Mouse (Mus musculus) liver, embryonic 11.5 days (tissue): ENCODE results near the gene Dgkk. TPM values are rescaled to one million over a fixed set of nuclear protein-coding genes. Genes with fewer than 3 reads are reported as not detected.
"Not testable (repeated sequence)": the region's sequence is repeated elsewhere in the genome, so short reads cannot be mapped to it uniquely, and the experiment has no call there.

ENCODE experiments used
- ATAC-seq: fragments of 200-750 bp; cut with Nextera tagmentation; replicated peaks from 2 replicates; pipeline ENCODE4 v1.8.0; 2017; ENCODE audit warnings: moderate number of reproducible peaks, mild to moderate bottlenecking, moderate TSS enrichment, moderate library complexity; ENCODE audit not compliant: low FRiP score
- DNase-seq: peaks from one replicate; pipeline ENCODE4 v3.0.0-alpha.2; 2017; ENCODE audit warnings: low spot score
- H3K27ac ChIP-seq: fragments of 300-500 bp; sonication (generic); 2 replicates; pipeline ENCODE4 v1.5.1; 2014; ENCODE audit warnings: mild to moderate bottlenecking, low read depth, low read length, control low read depth
- H3K27me3 ChIP-seq: fragments of 300-500 bp; sonication (generic); replicated peaks from 2 replicates; pipeline ENCODE4 v1.6.1; 2014; ENCODE audit warnings: low read length, mixed read lengths; ENCODE audit not compliant: control insufficient read depth, insufficient read depth
- H3K36me3 ChIP-seq: fragments of 300-500 bp; sonication (generic); 2 replicates; pipeline ENCODE4 v1.6.1; 2014; ENCODE audit warnings: mild to moderate bottlenecking, low read length, moderate library complexity, mixed read lengths; ENCODE audit not compliant: control insufficient read depth, insufficient read depth
- H3K4me1 ChIP-seq: fragments of 300-500 bp; sonication (generic); replicated peaks from 2 replicates; pipeline ENCODE4 v1.6.1; 2014; ENCODE audit warnings: low read length, mixed read lengths; ENCODE audit not compliant: control insufficient read depth, insufficient read depth
- H3K4me2 ChIP-seq: fragments of 300-500 bp; sonication (generic); 2 replicates; pipeline ENCODE4 v1.6.1; 2014; ENCODE audit warnings: mild to moderate bottlenecking, control low read depth, moderate library complexity
- H3K4me3 ChIP-seq: fragments of 300-500 bp; sonication (generic); 2 replicates; pipeline ENCODE4 v1.5.1; 2014; ENCODE audit warnings: low read depth, low read length, control low read depth
- H3K9ac ChIP-seq: fragments of 300-500 bp; sonication (generic); 2 replicates; pipeline ENCODE4 v1.6.1; 2014; ENCODE audit warnings: low read depth, low read length, control low read depth
- H3K9me3 ChIP-seq: fragments of 300-500 bp; sonication (generic); 2 replicates; pipeline ENCODE4 v1.6.1; 2016; ENCODE audit warnings: low read length, inconsistent platforms, mixed read lengths; ENCODE audit not compliant: control insufficient read depth
- WGBS: fragments of 180-500 bp; shearing (Covaris S2); extraction: QIAGEN DNeasy Blood & Tissue Kit; methylation state at CpG from one replicate; pipeline ENCODE4 v1.1.7; 2014; 5-methylcytosine and 5-hydroxymethylcytosine counted together
- polyA plus RNA-seq: library from polyadenylated mRNA; unstranded; fragments of >200 nt; fragmentation: Nextera tagmentation; extraction: Ambion mirVana; gene quantifications from 2 replicates; pipeline ENCODE4 v1.2.1, GENCODE M21; 2014

The Dgkk gene
- polyA plus RNA-seq, 1 experiment from 2014 or later = 1.7 TPM

DNA sequence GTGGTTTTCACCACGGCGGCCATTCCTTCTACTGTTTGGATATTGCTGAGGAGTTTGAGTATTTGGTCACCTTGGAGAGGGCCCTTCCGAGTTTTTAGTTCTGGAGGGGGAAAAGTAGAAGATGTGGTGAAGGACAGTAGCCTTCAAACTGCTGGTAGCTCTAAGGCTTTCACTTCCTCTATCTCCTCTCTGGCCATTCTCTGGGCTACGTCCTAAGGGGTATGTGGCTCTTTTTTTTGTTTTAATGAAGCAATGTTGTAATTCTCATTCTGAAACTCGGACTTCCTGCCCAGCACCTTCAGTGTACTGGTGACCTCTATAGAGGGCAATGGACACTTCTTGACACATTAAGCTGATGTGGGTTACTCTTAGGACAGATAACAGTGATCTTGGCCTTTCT lies 75.0 kb downstream of the Dgkk start:
- Histone ChIP-seq H3K9ac (no peak overlapping the region), H3K27ac (no peak overlapping the region), H3K4me1 (no peaks in the 10 kb centered on the region), H3K4me2 (no peak overlapping the region), H3K27me3 (no peaks in the 10 kb centered on the region), H3K36me3 (no peaks in the 10 kb centered on the region), H3K9me3 (no peaks in the 10 kb centered on the region), H3K4me3 (no peak overlapping the region)
- WGBS = 76% methylated on average over 5 of the region's 5 CpGs
- DNase-seq (no peak), ATAC-seq (no peak)

- Histone ChIP-seq H3K4me1 (no peaks in the 10 kb centered on the region), H3K4me2 (no peak overlapping the region), H3K9me3 (no peaks in the 10 kb centered on the region), H3K36me3 (no peaks in the 10 kb centered on the region), H3K9ac (no peak overlapping the region), H3K27ac (no peak overlapping the region), H3K4me3 (no peak overlapping the region), H3K27me3 (no peaks in the 10 kb centered on the region)
- 42% methylated on average over 5 of the region's 5 CpGs for WGBS
- no peak for DNase-seq
- no peak for ATAC-seq
Measured at GRCm38 (mm10) chrX:6893933-6894332, 114.8 kb downstream of the Dgkk start.

- Histone ChIP-seq H3K4me1 (no peaks in the 10 kb centered on the region), H3K4me3 (no peak overlapping the region), H3K9ac (no peak overlapping the region), H3K27me3 (no peaks in the 10 kb centered on the region), H3K36me3 (no peaks in the 10 kb centered on the region), H3K9me3 (no peaks in the 10 kb centered on the region), H3K4me2 (no peak overlapping the region), H3K27ac (no peak overlapping the region)
- 84% methylated on average over 2 of the region's 2 CpGs for WGBS
- DNase-seq = no peak
- ATAC-seq = no peak
Measured at GRCm38 (mm10) chrX:6911047-6911446, 131.9 kb downstream of the Dgkk start.

GRCm38 (mm10) chrX:6922165-6922564 lies 143.1 kb downstream of the Dgkk start:
- Histone ChIP-seq H3K27ac (no peak overlapping the region), H3K4me2 (no peak overlapping the region), H3K4me1 (no peaks in the 10 kb centered on the region), H3K27me3 (no peaks in the 10 kb centered on the region), H3K9ac (no peak overlapping the region), H3K36me3 (no peaks in the 10 kb centered on the region), H3K4me3 (no peak overlapping the region), H3K9me3 (no peaks in the 10 kb centered on the region)
- ATAC-seq = no peak
- 59% methylated on average over 5 of the region's 5 CpGs for WGBS
- no peak for DNase-seq

GRCm38 (mm10) chrX:6926224-6926623 lies 147.1 kb downstream of the Dgkk start:
- Histone ChIP-seq H3K36me3 (no peaks in the 10 kb centered on the region), H3K27ac (no peak overlapping the region), H3K27me3 (no peaks in the 10 kb centered on the region), H3K4me2 (no peak overlapping the region), H3K9ac (no peak overlapping the region), H3K4me1 (no peaks in the 10 kb centered on the region), H3K4me3 (no peak overlapping the region), H3K9me3 (no peaks in the 10 kb centered on the region)
- 70% methylated on average over 4 of the region's 4 CpGs for whole genome bisulfite sequencing
- DNase-seq = no peak
- ATAC-seq = no peak

GRCm38 (mm10) chrX:6968598-6968997 lies 189.5 kb downstream of the Dgkk start:
- Histone ChIP-seq H3K9me3 (no peaks in the 10 kb centered on the region), H3K4me3 (no peak overlapping the region), H3K4me1 (no peaks in the 10 kb centered on the region), H3K27ac (no peak overlapping the region), H3K4me2 (no peak overlapping the region), H3K36me3 (no peaks in the 10 kb centered on the region), H3K9ac (no peak overlapping the region), H3K27me3 (no peaks in the 10 kb centered on the region)
- 60% methylated on average over 3 of the region's 3 CpGs for WGBS
- DNase-seq (no peak), ATAC-seq (no peak)

- 53% methylated on average over 1 of the region's 1 CpGs for WGBS
- no peaks in the 10 kb centered on the region for H3K27me3 ChIP-seq
- ATAC-seq = no peak
Measured at GRCm38 (mm10) chrX:6971956-6972355, 192.8 kb downstream of the Dgkk start.

DNA sequence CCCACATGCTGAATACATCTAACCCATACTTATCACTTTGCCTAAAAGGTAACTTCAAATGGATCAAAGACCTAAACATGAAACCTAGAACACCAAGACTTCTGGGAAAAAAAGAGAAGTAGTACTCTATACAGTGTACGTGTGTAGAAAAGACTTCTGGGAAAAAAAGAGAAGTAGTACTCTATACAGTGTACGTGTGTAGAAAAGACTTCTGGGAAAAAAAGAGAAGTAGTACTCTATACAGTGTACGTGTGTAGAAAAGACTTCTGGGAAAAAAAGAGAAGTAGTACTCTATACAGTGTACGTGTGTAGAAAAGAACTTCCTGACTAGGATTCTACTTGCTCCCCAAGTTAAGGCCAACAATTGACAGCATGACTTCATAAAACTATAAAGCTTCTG lies 204.8 kb downstream of the Dgkk start:
- WGBS = 63% methylated on average over 2 of the region's 4 CpGs
- not testable (repeated sequence) for H3K36me3 ChIP-seq, H3K4me2 ChIP-seq, H3K4me3 ChIP-seq, ATAC-seq, H3K9ac ChIP-seq, H3K27ac ChIP-seq, DNase-seq, H3K9me3 ChIP-seq, H3K27me3 ChIP-seq, H3K4me1 ChIP-seq

More at GRCm38 (mm10) chrX:6971956-6972355, 192.8 kb downstream of the Dgkk start:
- no peak overlapping the region for H3K4me3 ChIP-seq
- no peak overlapping the region for H3K4me2 ChIP-seq
- DNase-seq = no peak
- no peaks in the 10 kb centered on the region for H3K4me1 ChIP-seq
- H3K9ac ChIP-seq = no peak overlapping the region
- no peaks in the 10 kb centered on the region for H3K9me3 ChIP-seq
- H3K27ac ChIP-seq = no peak overlapping the region
- no peaks in the 10 kb centered on the region for H3K36me3 ChIP-seq
